Mouse (Mus musculus) hindlimb bud, embryonic 11.5 days (tissue): Measurements from ENCODE around the gene Fam89b.

ENCODE experiments used
- DNase-seq: peaks from one replicate; pipeline ENCODE4 v3.0.0-alpha.2; 2012; ENCODE audit warnings: low read depth, low spot score; ENCODE audit errors: extremely low spot score

Gene Fam89b

DNA sequence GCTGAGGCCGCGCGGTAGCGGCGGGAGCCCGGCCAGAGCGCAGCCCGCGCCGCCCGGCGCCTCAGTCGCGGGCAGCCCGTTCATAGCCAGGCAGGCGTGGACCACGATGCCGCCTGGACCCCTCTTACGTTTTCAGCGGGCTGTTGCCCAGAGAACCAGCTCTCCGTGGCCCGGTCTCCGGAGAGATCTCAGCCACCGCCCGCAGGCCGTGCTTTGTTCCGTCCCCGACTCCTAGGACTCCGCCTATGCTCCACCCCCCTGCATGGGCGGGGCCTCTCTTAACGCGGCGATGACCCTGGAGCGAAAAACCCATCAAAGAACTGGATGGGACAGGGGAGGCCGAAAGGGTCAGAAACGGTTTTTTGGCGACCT, at the start of gene Fam89b:
Gene Fam89b (minus strand): TSS at position 210 of the 372 bp plus-strand sequence.
- no peak for DNase-seq

DNA sequence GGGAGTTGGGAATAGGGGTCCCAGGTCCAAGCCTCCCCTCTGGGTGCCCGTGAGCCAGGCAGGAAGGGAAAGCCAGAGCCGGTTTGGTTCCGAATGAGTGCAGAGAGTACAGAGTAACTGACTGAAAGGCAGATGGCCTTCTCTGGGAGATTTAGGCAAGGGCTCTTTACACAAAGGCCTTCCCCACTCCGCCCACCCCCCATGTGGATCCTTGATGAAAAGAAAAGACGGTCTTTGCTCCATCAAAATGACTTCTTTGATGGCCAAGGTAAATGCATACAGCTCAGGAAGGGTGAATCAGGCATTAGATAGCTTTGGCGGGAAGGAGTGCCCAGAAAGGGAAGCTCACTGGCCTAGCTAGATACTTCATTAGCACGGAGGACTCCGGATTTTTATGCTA, 48.9 kb upstream of the Fam89b start:
- DNase-seq, result no peak

DNA sequence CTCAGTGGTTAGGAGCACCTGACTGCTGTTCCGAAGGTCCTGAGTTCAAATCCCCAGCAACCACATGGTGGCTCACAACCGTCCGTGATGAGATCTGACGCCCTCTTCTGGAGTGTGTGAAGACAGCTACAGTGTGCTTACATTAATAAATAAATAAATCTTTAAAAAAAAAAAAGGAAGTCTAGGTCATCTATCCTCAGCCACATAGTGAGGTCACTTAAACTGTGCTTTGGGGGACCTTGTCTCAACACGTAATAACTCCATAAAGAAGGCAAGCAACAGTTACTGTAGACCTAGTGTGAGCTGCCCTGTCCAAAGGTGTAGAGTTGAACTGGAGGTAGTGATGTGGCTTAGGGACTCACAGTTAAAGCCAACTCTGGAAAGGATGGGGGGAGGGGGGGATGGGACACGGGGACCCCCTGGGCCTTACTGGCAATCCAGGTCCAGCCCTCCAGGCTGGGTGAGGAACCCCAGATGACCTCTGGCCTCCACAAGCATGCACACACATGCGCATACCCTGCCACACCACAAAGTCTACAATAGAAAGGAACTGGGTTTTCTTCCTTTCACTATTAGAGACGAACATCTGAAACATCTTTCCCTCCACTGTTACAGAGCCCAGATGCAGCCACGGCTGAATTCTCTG, 48.1 kb upstream of the Fam89b start:
- no peak for DNase-seq

DNA sequence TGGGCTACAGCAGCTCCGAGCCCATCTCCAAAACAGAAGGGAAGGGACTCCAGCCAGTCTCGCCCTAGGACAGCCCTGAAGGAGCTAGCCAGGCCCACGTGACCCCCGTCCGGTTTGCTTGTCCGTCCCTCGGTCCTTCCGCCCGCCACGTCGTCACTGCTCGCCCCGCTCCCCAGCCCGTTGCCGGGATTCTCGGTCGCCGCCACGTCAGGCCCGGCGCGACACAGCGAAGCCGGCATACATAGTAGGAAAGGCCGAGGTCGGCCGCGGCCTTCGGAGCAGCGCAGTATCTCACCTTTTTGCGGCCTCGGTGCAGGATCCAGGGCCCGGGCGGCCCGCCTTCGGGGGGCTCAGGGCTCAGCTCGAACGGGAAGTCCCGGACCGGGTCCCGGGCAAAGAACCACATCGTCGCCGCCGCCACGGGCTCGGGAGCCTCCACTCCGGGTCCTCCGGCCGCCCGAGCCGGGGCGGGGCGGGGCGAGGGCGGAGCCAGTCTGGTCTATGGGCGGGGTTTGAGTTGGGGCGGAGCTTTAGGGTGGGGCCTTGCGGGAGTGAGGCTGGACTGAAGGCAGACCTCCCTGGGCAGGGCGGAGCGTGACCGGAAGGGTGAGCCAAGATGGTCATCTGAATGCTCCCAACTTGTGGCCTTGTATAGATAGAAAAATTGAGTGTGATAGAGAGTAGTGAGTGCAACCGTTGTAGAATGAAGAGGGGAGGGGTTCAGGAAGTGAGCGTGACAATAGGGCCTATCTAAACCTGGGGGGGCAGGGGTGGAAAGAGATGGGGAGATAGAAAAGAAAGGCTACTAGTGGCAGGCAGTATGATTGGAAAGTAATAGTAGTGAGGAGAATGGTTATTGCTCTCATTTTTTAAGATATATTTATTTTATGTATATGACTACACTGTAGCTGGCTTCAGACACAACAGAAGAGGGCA, 41.7 kb upstream of the Fam89b start, which contains the start of gene Scyl1:
Gene Scyl1 (minus strand): TSS at position 495 of the 936 bp plus-strand sequence.
- no peak for DNase-seq

DNA sequence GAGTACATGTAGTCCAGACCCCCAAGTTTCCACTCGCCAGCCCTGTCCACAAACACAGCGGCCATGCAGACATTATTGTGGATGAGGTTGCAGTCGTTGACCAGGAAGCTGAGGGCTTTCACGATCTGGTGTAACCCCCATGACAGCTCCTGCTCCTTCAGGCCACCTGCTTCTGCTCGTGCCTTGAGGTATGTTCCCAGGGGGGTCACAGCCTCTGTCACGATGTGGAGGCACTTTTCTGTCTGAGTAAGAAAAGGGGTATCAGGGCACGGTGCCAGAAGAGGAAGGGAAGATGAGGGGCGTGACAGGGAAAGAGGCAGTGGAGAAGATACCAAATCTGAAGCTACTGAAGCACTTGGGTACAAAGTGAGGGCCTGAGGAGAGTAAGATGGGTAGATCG, 40.9 kb upstream of the Fam89b start:
- DNase-seq, result no peak

DNA sequence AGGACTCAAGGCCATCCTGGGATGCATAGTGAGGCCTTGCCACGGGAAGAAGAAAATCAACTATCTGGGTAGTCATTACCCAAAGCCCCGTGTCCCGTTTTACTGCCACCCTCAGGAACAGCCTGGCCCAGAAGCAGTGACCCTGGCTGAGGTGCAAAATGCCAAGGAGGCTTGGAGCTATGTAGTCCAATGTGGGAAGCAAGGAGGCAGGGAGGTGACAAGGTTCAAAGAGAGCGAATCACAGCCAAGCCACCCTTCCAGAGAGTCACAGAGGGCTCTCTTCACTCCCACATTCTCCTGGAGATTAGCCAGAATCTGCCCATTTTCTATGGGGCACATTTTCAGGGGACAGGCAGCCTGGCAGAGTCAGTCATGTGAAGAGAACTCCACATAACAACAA, 37.8 kb upstream of the Fam89b start:
- no peak for DNase-seq

DNA sequence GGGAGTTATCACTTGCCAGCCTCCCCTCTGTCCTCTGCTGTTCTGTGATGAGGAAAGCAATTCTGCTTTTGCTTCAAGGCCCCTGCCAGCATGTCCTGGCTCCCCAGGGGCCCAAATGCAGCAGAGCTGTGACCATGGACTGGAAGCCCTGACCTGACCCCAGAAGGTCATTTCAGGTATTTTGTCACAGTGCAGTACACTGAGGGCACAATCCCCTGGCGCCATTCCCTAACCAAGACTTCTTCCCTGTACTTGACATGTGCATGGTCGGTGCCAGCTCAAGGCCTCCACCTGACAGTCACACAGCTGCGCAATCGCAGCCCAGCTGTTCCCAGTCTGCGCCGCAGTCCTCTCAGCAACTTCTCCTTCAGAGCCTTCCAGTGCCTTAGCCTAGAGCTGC, 33.7 kb upstream of the Fam89b start:
- DNase-seq, result no peak

DNA sequence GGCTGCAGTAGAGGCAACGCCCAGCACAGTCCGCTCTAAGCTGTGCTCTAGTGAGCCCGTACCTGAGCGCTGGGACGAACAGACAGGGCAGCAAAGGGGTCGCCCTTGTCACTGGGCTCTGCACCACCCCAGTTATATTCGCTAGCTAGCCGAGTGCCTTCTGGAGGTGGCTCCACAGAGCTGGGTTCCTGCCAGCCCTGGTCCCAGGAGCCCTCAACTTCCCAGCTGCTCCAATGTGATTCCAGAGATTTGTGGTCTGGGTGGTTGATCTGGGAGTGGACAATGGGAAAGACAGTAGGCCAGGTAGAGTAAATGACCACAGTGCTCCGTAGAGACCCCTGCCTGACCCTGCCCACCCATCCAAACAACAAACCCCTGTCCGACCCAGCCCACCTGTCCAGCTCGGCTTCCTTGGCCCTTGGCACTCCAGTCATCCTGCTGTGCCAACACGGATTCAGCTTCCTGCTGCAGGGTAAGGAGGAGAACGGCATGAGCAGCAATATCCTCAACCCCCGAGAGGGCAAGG, 29.5 kb upstream of the Fam89b start:
- DNase-seq, result no peak

DNA sequence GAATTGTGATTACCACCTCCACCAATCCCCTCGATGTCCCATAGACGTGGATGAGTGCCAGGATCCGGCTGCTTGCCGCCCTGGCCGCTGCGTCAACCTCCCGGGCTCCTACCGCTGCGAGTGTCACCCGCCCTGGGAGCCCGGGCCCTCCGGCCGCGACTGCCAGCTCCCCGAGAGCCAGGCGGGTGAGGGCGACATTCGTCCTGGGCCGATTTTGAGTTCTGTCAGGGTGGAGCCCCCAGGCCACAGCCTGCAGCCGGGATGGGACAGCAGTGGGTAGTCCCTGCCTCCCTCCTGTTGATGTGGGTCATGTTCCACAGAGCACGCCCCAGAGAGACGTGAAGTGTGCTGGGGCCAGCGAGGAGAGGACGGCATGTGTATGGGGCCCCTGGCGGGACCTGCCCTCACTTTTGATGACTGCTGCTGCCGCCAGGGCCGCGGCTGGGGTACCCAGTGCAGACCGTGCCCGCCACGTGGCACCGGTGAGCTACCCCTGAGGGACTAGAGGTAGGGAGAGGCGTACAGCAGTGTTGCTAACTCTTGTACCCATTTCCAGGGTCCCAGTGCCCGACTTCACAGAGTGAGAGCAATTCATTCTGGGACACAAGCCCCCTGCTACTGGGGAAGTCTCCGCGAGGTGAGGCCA, 27.7 kb upstream of the Fam89b start:
- DNase-seq, result no peak

DNA sequence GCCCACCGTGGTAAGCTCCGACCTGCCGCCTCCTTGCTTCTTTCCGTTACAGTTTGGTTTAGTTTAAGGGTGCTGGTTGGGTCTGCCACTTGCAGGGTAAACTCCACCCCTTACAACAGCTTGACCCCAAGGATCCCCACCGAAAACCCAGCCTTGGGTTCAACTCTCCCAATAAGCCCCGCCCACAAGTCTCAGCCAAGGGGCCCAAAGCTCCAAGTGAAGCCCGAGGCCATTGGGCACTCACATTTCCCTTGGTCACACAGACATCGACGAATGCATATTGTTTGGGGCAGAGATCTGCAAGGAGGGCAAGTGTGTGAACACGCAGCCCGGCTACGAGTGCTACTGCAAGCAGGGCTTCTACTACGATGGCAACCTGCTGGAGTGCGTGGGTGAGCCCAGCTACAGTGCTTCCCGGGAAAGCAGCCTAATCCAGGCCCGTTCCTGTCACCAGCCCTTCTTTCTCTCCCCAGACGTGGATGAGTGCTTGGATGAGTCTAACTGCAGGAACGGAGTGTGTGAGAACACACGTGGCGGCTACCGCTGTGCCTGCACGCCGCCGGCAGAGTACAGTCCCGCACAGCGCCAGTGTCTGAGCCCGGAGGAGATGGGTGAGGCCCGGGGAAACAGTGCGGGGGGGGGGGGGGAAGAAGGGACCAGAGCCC, 27.0 kb upstream of the Fam89b start:
- DNase-seq, result no peak

DNA sequence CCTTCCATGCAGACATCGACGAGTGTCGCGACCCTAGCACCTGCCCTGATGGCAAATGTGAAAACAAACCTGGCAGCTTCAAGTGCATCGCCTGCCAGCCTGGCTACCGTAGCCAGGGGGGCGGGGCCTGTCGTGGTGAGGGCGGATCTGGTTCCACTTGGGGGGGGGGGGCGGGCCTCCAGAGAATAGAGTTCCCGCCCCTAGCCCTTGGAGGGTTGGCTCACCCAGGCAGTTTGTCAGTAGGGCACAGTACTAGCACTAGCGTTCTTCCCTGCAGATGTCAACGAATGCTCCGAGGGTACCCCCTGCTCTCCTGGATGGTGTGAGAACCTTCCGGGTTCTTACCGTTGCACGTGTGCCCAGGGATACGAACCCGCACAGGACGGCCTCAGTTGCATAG, 22.3 kb upstream of the Fam89b start:
- no peak for DNase-seq

DNA sequence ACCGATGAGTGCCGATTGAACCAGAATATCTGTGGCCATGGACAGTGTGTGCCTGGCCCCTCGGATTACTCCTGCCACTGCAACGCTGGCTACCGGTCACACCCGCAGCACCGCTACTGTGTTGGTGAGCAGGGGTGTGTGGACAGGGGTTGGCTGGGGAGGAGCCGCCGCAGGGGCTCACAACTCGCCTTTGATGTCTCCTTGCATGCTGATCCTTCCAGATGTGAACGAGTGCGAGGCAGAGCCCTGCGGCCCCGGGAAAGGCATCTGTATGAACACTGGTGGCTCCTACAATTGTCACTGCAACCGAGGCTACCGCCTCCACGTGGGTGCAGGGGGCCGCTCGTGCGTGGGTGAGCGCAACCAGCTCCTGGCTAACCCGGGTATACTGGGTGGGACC, 21.5 kb upstream of the Fam89b start:
- no peak for DNase-seq

DNA sequence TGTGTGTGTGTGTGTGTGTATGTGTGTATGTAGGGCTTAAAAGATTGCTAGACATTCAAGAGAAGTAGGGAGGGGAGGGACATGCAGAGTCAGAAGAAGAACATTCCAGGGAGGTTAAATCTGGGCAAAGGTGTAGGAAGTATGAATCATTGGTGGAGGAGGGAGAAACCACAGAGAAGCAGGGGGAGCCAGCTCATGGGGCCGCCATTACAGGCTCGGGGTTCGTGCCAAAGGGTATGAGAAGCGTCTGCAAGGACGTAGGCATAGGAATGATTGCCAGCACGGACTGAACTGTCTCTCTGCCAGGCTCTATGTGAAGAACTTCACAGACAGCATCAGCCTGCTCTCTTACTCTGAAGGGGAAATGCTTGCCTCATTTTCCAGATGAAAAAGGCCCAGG, 20.0 kb upstream of the Fam89b start:
- no peak for DNase-seq

DNA sequence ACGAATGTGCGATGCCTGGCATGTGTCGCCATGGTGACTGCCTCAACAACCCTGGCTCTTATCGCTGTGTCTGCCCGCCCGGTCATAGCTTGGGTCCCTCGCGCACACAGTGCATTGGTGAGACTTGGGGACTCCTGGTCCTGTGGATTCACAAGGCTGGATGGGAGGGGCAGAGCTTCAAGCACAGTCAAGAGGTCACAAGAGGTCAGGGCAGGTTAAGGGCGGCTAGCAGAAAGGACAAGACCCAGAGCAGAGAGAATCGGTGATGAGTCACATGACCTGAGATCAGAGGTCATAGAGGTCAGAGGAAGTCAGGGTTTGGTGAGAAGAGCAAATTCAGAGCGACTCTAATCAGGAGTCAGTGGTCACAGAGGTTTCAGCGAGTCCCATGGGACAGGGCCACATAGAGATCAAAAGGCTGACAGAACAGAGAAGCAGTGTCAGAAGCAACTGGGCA, 17.5 kb upstream of the Fam89b start:
- DNase-seq, result no peak

DNA sequence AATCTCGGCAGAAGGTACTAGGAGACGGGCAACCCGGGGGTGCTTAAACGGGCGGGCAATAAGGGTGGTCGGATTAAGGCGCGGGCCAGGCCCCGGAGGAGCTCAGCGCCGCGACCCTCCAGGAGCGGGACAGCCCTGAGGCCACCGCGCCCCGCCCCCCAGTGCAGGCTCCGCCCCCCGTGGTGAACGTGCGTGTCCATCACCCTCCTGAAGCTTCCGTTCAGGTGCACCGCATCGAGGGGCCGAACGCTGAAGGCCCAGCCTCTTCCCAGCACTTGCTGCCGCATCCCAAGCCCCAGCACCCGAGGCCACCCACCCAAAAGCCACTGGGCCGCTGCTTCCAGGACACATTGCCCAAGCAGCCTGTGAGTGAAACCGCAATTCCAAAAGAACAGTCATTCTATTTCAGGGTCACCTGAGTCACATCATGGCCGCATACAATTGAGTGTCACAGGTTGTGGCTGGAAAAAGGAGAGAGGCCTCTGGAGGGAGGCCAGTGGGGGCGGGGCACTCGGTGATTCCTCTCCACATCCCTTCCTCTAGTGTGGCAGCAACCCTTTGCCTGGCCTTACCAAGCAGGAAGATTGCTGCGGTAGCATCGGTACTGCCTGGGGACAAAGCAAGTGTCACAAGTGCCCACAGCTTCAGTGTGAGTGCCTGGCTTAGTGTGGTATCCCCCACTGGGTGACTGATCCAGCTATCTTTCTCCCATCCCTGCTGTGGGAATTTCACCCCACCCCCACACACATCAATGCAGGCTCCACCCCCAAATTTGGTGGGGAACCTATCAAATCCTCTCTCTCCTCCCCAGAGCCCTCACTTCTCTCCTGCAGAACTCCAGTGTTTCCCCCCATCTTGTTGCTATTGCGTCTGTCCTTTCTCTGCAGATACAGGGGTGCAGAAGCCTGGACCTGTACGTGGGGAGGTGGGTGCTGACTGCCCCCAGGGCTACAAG, 16.6 kb upstream of the Fam89b start:
- DNase-seq, result no peak

DNA sequence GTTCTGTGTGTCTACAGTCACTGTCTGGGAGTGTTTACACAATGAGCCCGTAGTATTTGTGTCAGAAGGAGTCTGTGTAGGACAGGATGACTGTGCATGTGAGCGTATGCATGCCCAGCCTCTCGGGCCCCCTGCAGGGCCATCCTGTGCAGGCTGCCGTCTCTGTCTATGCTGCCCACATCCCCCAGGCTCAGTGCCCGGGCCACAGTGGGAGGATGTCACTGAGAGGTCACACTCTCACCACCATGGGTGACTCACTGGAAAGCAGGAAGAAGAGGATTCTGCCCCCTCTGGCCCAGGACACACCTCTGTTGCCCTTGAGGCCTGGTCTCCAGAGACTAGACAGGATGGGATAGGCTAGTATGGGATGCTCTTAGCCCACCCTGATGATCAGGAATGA, 14.1 kb upstream of the Fam89b start:
- DNase-seq, result no peak

DNA sequence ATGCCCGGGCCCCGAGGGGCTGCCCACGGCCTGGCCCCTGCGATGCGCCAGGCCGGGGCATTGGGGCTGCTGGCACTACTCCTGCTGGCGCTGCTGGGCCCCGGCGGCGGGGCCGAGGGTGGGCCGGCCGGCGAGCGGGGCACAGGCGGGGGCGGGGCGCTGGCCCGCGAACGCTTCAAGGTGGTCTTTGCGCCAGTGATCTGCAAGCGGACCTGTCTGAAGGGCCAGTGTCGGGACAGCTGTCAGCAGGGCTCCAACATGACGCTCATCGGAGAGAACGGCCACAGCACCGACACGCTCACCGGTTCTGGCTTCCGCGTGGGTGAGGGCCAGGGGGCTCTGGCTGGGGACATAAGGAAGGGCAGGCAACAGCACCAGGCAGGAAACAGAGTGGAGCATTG, 12.8 kb upstream of the Fam89b start:
- DNase-seq, result no peak

DNA sequence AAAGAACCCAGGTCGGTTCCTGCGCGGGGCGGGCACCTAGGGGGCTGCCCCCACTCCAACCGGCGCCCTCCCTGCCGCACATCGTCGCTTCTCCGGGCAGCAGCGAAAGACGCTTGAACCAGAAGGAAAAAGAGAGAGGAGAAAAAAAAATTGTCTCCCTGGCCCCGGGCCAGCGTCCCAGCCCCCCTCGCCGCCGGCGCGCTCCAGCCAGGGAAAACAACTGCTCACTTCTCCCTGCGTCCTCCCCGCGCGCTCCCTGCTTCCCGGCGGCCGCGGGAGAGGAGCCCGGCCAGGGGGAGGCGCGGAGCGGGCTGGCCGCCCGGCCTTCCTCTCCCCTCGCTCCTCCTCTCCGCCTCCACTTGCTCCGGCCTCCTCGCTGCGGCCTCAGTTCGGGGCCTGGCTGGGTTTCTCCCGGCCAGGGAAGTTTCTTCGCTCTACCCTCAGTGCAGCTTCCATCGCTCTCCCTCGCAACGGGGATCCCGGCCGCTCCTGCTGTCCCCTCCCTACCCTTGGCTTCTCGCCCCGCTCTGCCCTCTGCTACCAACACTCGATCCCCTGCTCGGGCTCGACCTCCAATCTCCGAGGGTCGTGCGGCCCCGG, 12.3 kb upstream of the Fam89b start:
- DNase-seq, result no peak
